Mouse (Mus musculus) cerebellum, adult 2 months (tissue): ENCODE measurements at regions not wholly inside any gene's neighbourhood (a gene's known extent, or its start where the extent isn't known, plus 50 kb on each side); places are given as distances from the start of the nearest gene placed in this dataset.

Source experiments
- DNase-seq, 2 experiments: peaks; one replicate each; pipeline ENCODE4 v3.0.0; 2021
- H3K27ac ChIP-seq: fragments of 200-500 bp; 2 replicates; pipeline ENCODE4 v1.5.1; 2012; ENCODE audit warnings: low read length, control low read depth, inconsistent platforms; ENCODE audit not compliant: insufficient read depth
- H3K27me3 ChIP-seq: fragments of 200-500 bp; 2 replicates; pipeline ENCODE4 v1.6.1; 2012; ENCODE audit warnings: inconsistent platforms, mild to moderate bottlenecking, low read length, moderate library complexity; ENCODE audit not compliant: control insufficient read depth, insufficient read depth
- H3K4me1 ChIP-seq: fragments of 200-500 bp; 2 replicates; pipeline ENCODE4 v1.6.1; 2011; ENCODE audit warnings: low read length; ENCODE audit not compliant: control insufficient read depth, insufficient read depth
- H3K4me3 ChIP-seq: fragments of 200-500 bp; replicated peaks from 2 replicates; pipeline ENCODE3; 2011; ENCODE audit warnings: mild to moderate bottlenecking, low read depth, low read length, control low read depth; ENCODE audit not compliant: insufficient read depth
- CTCF ChIP-seq: fragments of 200-500 bp; IDR thresholded peaks from 2 replicates; pipeline ENCODE4 v1.5.1; 2011; ENCODE audit warnings: low read depth, mild to moderate bottlenecking, control low read depth, low read length, moderate library complexity, borderline replicate concordance; ENCODE audit not compliant: insufficient read depth
- POLR2A ChIP-seq: fragments of 200-500 bp; IDR thresholded peaks from 2 replicates; pipeline ENCODE4 v1.6.1; 2011; ENCODE audit warnings: low read length, control low read depth, borderline replicate concordance; ENCODE audit not compliant: insufficient read depth
- WGBS: fragments of 180-500 bp; shearing (Covaris S2); methylation state at CpG from one replicate; pipeline ENCODE4 v1.1.7; 2018; 5-methylcytosine and 5-hydroxymethylcytosine counted together

DNA sequence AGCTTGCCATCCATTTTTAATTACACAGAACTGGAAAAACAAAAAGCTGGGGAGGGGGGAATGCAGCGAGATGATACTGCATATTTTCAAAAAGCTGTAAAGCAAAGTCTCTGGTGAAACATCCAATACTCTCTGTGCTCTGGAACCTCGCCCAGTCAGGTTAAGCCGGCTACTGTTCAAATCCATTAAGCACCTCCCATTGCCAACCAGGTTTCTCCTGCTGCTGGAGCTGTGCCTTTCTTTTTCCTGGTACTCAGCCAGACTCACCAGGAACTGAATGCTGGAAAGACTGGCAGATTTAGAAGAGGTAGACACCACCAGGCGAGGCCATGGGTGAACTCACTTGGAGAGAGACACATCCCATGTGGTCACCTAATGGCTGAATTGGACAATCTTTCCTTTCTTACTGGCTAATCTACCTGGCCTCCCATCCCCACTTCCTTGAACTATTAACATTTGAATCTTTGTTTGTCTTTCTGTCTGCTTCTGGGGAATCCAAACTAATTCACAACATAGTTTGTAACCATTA is 1250.8 kb upstream of the Jmjd1c start:
- no peak for TF ChIP-seq POLR2A
- TF ChIP-seq CTCF, result no peak
- Histone ChIP-seq H3K27ac (no peak overlapping the region), H3K4me3 (no peak overlapping the region), H3K27me3 (no peaks in the 10 kb centered on the region), H3K4me1 (peaks cover 2% of the 10 kb centered on the region; the same call in 1 of the 2 replicates)
- DNase-seq, result peak; percentile 89 to 96
- 7% methylated on average over 4 of the region's 4 CpGs for WGBS

DNA sequence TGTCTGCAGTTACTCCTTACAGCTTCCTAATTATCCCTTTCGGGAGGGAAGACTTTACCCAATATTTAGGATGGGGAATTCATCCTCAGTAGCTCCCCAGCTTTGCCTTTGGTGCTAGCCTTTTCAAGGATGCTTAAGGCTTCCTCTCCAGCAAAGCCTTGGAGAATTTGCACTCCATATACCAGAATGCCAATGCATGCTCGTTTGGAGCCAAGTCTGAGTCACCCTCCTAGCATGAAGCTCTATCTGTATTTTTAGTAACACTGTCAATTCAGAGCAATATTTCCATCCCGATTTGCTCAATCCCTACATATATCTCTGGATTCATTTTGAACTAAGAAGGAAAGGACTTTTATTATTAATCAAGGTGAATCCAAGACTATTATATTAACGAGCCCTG is 1249.8 kb upstream of the Jmjd1c start:
- Histone ChIP-seq H3K4me1 (peaks cover 2% of the 10 kb centered on the region; the same call in 1 of the 2 replicates), H3K4me3 (no peak overlapping the region), H3K27me3 (no peaks in the 10 kb centered on the region), H3K27ac (no peak overlapping the region)
- peak; percentile 35 to 73 for DNase-seq
- no peak for TF ChIP-seq CTCF
- no peak for TF ChIP-seq POLR2A
- 34% methylated on average over 4 of the region's 4 CpGs for WGBS

DNA sequence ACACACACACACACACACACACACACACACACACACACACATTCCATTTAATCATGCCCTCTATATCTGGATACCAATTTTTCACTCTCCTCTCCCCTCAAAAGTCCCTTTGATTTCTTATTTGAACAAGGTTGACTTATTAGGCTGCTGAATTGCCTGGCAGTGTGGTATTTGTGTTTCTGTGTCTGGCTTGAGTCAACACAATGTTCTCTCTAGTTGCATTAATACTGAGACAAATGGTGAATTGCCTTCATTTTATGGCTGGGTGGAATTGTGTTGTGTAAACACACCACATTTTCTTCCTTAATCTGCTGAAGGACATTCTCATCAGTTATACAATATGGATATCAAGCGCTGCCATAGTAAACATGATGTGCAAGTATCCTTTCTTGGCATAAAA is 1248.3 kb upstream of the Jmjd1c start:
- no peak for TF ChIP-seq POLR2A
- no peak for TF ChIP-seq CTCF
- Histone ChIP-seq H3K4me3 (no peak overlapping the region), H3K27me3 (no peaks in the 10 kb centered on the region), H3K4me1 (peaks cover 2% of the 10 kb centered on the region; the same call in 1 of the 2 replicates), H3K27ac (no peak overlapping the region)
- 86% methylated on average over 1 of the region's 1 CpGs for WGBS
- DNase-seq, result peak in 1 of 2 experiments; percentile 12

DNA sequence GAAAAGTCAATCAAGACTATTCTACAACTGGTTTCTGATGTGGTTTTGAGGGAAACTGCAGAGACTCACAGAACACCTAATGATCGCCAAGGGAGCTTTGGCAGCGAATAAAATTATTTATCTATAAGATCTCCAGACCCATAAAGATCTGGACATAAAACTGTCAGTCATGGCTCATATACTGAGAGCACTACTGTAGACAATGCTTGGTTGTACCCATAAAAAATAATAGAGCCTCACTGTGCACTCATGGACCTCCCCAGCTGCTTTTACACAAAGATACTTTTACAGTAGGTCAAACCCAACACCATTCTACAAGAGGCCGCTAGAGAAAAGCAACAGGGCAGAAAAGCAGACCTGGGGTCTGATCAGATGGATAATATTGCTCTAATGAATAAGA is 1206.0 kb upstream of the Jmjd1c start:
- no peaks in the 10 kb centered on the region for H3K4me1 ChIP-seq
- H3K27ac ChIP-seq, result no peak overlapping the region
- no peaks in the 10 kb centered on the region for H3K27me3 ChIP-seq
- no peak for DNase-seq
- TF ChIP-seq POLR2A, result no peak
- no peak for TF ChIP-seq CTCF
- no peak overlapping the region for H3K4me3 ChIP-seq
- 90% methylated on average over 3 of the region's 3 CpGs for WGBS

DNA sequence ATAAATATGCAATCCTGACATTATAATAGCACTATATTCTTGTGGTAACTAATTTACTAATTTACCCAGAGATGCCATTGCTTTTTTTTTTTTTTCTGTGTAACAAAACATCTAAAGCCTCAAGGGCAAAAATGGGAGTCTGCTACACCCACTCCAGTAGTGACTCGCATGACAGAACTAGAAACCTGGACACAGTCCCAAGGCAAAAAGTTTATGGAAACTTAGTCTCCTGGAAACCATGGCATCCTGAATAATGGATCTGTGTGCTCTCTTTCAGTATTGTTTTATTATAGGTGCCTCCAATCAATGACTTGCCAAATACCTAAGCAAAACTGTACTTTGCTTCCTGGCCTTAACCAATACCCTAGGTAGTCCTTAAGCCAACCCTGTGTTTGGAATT is 1188.4 kb upstream of the Jmjd1c start:
- DNase-seq, result no peak
- Histone ChIP-seq H3K4me1 (no peaks in the 10 kb centered on the region), H3K27me3 (no peaks in the 10 kb centered on the region), H3K27ac (no peak overlapping the region), H3K4me3 (no peak overlapping the region)
- WGBS, result 89% methylated on average over 1 of the region's 1 CpGs
- no peak for TF ChIP-seq POLR2A
- TF ChIP-seq CTCF, result no peak

DNA sequence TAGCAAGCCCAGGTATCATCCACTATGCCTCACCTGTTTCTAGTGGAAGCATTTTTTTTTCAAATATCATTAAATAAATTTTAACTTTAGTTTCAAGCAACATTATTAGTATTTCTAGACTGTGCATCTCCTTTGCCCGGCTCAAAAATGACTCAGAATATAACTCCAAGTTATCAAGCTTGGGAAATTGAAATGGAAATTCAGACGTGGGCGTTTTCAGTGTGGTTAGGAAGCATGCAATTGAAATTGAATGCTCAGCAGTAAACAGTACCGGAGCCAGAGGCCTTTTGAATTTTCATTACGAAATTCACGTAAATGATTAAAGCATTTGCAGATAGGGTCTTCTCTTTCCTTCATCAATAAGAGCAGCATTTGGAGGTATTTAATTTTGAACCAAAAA is 1183.4 kb upstream of the Jmjd1c start:
- WGBS, result 94% methylated on average over 6 of the region's 6 CpGs
- no peak for DNase-seq
- Histone ChIP-seq H3K4me1 (no peaks in the 10 kb centered on the region), H3K27ac (no peak overlapping the region), H3K4me3 (no peak overlapping the region), H3K27me3 (no peaks in the 10 kb centered on the region)
- TF ChIP-seq CTCF (no peak), POLR2A (no peak)

DNA sequence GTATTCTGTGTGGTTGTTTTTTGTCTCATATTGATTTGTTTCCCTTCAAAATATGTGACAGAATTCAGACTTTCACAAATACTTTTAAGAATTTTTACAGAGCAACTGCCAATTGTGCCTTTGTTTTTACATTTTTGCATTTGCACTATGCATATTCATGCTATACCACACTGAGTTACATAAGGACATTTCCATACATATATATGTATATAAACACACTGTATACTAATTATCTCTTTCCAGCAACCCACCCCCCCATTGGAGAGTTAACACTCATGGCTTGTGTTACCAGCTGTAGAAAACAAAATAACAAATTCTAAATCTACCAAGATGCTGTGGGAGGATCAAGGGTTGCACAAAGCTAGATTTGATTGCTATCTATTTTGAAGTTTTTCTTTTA is 1163.8 kb upstream of the Jmjd1c start:
- H3K4me1 ChIP-seq, result no peaks in the 10 kb centered on the region
- no peak for DNase-seq
- H3K27ac ChIP-seq, result no peak overlapping the region
- H3K4me3 ChIP-seq, result no peak overlapping the region
- no peak for TF ChIP-seq CTCF
- TF ChIP-seq POLR2A, result no peak
- H3K27me3 ChIP-seq, result no peaks in the 10 kb centered on the region

DNA sequence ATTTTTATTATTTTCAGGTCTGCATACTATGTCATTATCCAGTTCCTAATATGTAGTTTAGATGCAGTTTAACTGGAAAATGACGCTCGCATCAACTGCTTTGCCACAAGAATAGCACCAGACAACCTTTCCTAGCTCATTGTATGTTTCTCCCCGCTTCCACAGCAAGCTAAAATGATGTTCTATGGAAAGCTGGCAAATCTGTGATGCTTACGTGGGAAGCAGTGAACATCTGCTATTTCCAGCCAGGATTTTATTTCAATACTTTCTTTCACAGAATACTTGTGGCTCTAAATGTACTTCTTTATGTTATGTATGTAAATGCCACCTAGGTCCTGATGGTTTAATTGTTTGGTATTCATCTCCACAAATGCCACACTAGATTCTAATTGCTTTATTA is 1147.3 kb upstream of the Jmjd1c start:
- no peaks in the 10 kb centered on the region for H3K27me3 ChIP-seq
- no peak for DNase-seq
- TF ChIP-seq CTCF, result no peak
- no peak for TF ChIP-seq POLR2A
- H3K4me1 ChIP-seq, result no peaks in the 10 kb centered on the region
- WGBS, result 89% methylated on average over 4 of the region's 4 CpGs
- H3K4me3 ChIP-seq, result no peak overlapping the region
- H3K27ac ChIP-seq, result no peak overlapping the region
